Mouse (Mus musculus) lung, postnatal 36 days (tissue): ENCODE results near the gene 2810408A11Rik.

Experiments
- DNase-seq: peaks from one replicate; pipeline ENCODE4 v3.0.0; 2022; ENCODE audit warnings: mixed read lengths

Gene 2810408A11Rik

DNA sequence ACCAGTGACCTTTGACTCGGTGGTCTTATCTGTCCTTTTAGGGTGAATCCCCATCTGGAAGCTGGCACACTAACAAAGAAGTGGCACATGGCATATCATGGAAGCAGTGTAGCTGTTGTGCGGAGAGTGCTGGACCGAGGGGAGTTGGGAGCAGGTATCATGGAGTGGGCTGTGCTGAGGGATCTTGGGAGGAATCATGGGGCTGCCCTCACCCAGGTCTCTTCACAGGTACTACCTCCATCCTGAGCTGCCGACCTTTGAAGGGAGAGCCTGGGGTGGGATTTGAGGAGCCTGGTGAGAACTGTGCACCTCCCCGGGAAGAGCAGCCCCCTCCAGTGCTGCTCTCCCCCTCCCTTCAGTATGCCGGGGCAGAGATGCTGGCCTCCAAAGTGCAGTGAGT lies 10.9 kb upstream of the 2810408A11Rik start:
- DNase-seq, result no peak

DNA sequence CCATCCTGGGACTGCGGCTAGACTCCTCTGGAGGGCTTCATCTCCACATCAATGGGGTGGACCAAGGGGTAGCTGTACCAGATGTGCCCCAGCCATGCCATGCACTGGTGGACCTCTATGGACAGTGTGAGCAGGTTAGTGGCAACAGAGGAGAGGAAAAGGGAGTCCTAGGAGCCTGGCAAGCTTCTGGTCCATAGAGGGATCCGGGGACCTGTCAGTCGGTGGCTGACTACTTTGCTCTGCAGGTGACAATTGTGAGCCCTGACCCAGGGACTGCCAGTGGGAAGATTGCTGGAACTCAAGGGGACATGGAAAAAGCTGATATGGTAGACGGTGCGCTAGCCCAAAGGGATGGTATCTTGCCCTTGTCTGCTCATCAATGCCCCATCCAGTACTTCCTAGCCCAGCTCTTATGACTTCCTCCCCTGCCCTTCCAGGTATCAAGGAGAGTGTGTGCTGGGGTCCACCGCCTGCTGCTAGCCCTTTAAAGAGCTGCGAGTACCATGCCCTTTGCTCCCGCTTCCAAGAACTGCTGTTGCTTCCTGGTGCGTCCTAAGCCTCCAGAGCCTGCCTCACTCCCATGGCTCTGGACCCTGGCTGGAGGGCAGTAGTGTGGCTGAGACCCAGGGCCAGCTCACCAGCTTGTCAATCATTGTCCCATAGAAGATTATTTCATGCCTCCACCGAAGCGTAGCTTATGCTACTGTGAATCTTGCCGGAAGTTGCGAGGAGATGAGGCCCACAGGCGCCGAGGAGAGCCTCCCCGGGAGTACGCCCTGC lies 10.2 kb upstream of the 2810408A11Rik start:
- no peak for DNase-seq

DNA sequence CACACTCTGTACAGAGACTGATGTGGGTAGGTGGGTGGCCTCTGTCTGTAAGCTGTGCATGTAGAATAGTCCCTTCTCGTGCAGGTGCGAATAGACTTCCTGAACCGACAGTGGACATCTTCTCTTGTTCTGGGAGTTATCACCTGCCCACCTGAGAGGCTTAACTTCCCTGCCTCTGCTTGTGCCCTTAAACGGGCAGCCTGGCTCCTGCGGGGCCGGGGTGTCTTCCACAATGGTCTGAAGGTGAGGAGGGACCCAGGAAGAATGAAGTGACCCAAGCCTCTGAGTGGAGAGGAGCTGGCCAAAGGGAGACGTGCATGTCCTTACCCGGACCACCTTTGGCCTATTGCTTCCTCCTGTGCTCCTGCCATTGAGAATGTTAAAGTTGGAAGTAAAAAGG lies 9.4 kb upstream of the 2810408A11Rik start:
- DNase-seq, result no peak

DNA sequence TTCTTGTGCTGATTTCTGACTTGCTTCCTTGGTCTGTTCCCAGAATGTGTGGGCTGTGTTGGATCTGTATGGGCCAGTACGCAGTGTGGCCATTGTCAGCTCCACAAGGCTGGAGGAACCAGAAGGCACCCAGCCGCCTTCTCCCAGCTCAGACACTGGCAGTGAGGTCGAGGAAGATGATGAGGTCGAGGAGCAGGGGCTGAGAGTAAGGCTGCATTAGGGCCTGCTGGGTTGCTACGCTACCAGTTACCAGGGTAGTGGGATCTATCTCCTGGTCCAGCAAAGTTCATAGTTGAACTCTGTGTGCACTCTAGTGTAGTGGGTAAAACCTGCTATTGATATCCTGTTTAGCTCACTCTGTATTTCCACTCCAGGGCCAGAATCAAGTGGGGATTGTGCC lies 8.4 kb upstream of the 2810408A11Rik start:
- no peak for DNase-seq

DNA sequence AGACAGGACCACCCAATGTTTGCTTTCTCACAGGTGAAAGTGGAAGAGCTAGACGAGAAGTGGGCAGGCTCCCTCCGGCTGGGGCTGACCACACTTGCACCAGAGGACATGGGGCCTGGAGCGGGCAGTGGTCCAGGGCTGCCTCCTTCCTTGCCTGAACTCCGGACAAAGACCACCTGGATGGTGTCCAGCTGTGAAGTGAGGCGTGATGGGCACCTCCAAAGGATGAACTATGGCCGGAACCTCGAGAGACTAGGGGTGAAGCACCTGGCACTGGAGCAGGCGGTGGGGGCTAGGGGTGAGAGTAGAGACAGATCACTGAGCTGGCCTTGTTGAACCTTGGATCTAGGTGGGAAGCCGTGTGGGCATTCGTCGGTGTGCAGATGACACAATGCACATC lies 7.9 kb upstream of the 2810408A11Rik start:
- DNase-seq, result no peak

DNA sequence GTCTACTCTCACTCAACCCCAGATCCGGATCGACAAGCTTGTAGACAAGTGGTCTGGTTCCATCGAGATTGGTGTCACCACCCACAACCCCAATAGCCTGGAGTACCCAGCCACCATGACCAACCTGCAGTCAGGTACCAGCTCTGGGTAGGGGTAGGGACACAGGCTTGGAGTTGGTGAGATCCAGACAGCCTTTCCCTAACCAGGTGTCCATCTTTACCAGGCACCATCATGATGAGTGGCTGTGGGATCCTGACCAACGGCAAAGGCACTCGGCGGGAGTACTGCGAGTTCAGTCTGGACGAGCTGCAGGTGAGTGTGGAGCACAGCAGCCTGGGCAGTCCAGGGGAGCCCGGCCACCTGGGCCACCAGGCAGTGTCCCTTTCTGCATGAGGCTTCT lies 3.5 kb upstream of the 2810408A11Rik start:
- no peak for DNase-seq

DNA sequence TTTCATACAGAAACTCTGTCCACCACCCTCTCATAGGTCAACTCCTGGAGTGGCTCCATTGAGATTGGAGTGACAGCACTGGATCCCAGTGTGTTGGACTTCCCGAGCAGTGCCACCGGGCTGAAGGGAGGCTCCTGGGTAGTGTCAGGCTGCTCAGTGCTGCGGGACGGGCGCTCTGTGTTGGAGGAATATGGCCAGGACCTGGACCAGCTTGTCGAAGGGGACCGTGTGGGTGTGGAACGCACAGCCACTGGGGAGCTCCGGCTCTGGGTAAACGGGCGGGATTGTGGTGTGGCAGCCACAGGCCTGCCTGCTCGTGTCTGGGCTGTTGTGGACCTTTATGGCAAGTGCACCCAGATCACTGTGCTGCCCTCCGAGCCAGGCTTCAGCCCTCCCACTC lies 2.2 kb upstream of the 2810408A11Rik start:
- DNase-seq, result no peak

DNA sequence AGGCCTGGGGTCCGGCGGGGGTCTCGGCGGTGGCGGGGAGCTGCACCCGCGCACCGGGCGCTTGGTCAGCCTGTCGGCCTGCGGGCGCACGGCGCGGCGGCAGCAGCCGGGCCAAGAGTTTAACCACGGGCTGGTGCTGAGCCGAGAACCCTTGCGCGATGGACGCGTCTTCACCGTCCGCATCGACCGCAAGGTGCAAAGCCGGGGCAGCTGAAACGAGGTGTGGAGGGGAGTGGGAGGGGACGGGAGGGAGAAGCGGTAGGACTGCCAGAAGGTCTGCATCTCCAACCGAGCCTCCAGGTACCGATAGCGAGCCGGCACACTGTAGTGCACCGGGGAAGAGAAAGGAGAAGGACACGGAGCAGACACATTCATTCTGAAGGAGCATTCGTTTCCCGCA lies 1.2 kb upstream of the 2810408A11Rik start:
- no peak for DNase-seq

DNA sequence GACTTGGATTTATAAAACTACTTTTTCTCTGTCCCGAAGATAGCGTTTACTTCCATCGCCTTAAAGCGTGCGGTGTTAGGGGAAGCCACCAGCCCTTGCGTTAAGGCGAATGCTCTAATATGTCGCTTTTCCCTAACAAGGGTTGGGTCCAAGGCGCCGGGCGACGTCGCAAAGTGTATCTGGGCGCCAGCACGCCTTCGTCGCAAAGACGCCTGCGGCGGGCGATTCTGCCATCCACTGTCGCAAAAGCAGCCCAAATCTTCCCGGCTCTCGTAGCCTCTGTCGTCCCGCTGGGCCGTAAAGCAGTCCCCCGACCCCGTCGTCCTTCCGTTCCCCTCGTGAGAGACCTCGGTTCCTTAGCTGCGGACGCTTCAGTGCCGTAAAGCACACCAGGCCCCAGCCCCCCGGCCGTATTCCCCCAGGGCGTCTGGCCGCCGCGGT lies 639 bp upstream of the 2810408A11Rik start:
- DNase-seq, result peak; percentile 96

DNA sequence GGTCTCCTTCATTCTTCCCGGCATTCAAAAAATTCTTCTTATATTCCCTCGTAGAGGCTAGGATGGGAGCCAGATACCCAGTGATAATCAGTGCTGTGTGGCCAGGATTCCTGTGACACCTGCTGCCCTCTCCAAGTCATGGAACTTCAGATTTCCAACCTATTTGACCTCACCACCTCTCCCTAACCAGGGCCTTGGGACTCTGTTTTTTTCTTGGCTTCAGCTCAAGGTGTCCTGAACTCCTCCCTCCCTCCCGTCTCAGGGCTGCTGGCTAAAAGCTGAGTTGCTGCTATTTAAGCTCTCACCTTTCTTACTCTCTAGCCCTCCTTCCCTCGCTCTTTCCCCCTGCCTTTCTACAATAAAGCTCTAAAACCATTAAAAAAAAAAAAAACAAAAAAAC lies 917 bp downstream of the 2810408A11Rik start:
- no peak for DNase-seq

DNA sequence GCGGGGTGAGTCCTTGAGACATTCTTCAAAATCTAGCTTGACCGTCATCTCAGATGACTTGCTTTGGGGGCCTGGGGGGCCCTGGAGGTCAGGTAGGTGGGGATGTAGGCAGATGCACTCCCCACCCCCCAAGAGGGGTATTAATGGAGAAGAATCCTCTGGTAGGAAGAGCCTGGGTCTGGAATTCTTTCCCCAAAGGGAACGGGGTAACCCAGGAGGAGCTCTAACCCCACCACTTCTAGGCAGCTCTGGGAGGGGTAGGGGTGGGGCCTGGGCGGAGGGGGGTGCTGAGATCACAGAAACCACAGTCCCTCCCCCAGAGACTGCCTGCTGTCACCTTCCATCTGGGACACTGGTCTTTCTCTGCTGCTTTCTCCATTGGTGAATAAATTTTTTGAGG lies 5.5 kb downstream of the 2810408A11Rik start, which contains the start of gene Acap1:
Acap1 (minus strand) TSS at position 249 of the 400 bp plus-strand sequence.
- no peak for DNase-seq

DNA sequence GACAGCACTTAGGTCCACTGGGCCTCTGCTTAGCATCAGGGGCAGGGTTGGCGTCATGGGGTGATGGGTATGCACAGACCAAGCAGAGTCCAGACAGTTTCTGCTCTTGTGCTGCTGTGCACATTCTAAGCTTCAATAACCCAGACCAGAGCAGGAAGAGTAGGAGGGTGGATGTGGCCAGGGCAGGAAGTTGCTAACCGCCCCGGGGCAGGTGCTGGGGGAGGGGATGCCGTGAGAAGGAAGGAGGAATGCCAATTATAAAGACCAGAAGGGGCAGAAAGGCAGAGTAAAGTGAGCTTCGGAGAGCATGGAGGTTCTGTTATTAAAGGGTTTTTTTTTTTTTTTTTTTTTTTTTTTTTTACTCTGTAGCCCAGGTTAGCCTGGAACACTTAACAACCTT lies 6.1 kb downstream of the 2810408A11Rik start:
- peak; percentile 61 for DNase-seq

DNA sequence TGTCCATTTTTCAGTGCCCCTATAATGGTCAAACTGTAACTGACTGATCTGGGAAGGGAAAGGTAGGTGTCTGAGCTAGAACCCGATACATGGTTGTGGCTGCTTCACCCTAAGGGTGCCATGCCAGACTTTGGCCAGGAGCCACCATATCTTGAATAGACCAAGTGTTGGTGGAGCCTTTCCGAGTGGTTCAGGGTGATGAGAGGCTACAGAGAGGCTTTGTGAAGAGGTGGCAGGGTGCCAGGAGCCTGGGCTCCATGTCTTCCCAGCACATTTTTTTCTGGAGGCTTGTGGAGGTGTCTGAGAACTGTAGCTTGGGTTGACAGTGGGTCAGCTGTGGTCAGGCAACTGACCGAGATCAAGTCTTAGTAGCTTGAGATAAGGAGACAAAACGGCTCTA lies 9.3 kb downstream of the 2810408A11Rik start:
- DNase-seq, result no peak

DNA sequence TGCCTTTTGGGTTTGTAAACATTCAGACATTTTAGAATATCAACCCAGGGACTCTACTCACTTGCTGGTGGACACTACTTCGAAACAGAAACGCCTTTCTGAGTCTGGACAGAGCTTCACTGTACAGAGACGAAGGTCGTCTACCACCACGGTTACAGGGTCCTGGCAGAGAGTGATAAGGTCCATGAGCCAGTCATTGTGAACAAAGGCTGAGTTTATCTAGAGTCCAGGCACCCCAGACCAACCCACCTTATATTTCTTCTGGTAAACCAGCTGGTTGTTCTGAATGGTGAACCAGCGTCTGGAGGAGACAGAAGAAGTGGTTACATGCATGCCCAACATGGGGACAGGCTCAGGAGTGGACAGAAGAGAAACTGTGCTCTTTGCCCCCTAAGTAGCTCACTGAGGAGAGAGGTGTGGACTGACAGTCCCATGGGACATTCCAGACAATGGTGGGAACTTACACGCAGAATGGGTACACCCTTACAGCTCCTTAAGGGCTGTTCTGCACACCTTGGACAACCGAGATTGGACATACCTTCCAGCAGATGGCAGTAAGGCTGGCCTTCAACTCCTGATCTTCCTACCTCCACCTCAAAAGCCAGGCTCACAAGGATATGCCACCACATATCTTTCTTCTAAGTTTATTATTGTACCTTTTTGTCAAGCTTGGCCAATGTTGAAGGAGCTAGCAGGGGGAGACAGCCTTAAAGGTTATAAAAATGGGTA lies 13.7 kb downstream of the 2810408A11Rik start:
- peak; percentile 74 for DNase-seq

DNA sequence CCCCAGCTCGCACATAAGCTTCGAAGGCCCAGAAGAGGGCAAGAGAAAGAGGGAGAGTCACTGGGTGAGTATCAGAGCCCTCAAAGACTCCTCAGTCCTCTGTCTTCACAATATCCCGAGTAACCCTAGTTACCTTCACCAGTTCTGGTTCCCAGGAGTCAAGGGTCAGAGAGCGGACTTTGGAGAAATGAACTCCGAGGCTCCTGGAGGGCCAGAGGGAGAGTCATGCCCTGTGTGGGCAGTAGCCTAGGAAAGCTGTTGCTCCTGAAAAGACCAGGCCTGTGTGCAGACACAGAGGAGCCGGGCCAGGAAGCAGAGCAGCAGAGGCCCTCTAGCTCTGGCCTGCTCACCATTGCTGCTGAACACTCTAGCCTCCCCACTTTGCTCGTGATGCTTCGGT lies 16.1 kb downstream of the 2810408A11Rik start:
- no peak for DNase-seq

DNA sequence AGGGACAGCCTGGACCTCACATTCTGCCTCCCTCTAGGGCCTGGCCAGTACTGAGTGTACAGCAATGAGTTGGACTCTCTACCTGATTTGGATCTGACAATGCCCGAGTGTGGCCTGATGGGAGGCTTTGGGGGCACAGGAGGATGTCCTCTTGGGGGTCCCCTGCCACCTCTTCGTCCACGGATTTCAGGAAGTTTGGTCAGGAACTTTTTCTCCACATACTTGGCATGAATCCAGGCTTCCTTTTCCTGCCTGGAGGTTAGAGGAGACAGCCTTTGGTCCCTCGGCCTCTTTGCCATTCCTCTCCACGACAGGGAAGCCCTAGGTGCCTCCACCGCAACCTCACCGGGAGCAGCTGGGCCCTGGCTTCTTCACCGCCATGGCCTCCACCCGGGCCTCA lies 16.5 kb downstream of the 2810408A11Rik start:
- no peak for DNase-seq

DNA sequence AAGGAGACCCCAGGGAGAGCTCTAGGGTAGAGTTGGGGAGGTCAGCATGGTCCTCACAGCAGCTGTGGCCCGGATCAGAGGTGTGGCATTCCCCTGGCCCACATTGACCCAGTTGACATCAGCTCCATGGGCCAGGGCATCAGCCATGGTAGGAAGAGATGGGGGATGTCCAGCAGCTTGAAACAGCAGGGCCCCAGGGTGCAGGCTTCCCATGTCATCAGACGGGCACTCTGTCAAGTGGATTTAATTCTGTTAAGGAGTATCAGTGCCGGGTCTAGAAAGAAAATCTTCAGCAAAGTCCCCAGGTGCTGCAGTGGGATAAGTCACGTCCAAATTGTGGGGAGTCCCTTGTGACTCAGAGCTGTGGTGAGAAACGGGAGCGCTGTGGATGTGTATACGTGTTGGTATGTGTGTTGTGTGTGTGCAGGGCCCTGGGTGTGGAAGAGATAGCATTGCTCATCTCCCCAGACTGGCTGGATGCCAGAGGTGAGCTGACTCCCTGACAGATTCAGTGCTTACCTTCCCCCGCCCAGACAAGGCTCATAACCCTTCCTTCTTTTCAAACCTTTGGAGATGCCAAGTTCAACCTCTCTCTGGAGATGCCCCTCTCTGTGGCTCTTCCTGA lies 17.1 kb downstream of the 2810408A11Rik start:
- DNase-seq, result no peak

DNA sequence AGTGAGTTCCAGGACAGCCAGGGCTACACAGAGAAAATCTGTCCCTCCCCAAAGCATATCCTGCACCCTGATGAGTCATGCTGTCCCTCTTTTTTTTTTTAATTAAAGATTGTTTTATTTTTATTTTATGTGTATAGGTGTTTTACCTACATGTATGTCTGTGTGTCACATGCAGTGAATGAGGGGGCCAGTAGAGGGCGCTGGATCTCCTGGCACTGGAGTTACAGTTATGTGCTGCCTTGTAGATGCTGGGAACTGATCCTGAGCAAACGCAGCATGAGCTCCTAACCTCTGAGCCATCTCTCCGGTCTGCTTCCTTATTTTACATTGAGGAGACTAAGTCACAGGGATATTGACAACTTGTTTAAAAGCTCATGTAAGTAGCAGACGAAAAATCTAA lies 17.7 kb downstream of the 2810408A11Rik start:
- DNase-seq, result peak; percentile 64

DNA sequence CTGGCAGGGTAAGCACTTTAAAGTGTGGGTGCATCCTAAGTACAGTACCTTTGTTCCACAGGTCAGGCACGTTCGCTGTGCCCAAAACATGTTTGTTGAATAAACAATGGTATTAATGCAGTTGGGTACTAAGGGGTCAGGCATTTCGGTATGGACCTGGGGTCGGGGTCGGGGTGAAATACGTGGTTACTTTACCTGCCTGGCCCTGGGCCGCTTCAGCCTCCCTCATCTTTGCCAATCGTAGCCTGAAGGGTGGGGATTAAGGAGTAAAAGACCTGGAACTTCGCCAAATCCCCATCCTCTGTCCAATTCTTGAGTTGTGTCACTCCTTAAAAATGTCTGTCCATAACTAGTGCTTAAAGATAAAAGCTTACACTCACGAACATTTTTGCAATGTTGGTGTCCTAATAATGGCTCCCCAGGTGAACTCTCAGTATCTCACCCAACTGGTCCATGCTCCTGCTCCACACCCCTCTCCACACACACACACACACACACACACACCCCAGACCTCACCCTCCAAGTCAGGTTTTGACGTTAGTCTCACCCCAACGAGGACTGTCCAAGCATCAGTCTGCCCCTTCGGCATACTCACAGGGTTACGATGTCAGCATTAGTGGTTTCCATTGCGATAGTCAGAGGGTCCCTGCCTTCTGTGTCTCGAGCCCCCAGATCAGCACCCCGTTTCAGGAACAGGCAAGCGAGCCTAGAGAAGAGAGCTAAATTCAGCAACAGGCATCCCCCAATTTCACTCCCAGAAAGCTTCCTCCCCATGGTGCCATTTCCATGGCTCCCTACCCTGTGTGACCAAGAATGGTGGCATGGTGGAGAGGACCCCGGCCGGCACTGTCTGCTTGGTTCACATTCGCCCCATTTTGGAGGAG lies 18.8 kb downstream of the 2810408A11Rik start:
- no peak for DNase-seq

DNA sequence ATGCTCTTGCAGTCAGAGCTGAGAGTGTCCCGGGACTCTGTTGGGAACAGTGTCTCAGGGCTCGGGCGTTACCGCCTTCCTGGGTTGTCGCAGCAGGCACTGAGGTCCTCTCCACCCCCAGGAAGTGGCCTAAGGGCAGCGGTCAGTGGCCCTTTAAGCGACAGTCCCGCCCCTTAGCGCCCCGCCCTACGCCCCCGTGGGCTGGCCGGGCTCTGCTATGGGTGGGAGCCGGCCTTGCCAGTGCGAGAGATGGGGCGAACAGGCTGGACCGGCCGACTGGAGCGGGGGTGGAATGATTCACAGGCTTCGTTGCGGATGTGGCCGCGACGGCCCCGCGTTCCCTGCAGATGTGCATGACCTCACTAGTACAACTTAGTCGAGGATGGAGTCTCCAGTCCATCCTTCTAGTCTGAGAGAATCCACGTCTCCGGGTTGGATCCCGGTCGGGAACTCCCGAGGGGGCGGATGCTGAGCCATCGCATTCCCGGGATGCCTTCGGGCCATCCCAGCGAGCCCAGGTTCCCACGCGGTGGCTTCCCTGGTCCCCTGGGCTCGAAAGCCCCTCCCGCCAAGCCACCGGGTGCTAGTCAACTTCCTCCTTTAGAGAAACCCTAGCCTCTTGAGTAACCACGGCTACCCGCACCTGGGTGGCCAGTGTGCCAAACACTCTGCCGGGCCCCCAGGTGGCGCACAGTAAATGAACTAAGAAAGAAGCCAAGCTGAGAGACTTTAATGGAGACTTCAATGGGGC lies 19.8 kb downstream of the 2810408A11Rik start, which contains the start of gene Kctd11:
Kctd11 (minus strand) TSS at position 554 of the 751 bp plus-strand sequence.
- peak; percentile 96 for DNase-seq

DNA sequence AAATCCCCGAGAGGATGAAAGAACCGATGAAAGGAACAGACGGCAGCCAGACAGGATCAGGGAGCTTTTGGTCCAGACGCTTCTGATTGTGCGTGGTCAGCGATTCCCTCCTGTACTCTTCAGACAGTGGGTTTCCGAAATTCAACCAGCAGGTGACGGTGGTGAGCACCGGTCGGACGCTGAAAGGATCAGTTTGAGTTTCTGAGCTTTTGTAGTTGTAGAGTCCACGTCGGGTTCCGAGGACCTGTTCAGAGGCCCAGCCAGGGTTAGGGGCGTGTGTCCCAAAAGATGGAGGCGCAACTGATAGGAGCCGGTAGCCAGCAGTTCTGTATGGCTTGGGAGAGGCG lies 20.3 kb downstream of the 2810408A11Rik start:
- peak; percentile 88 for DNase-seq

DNA sequence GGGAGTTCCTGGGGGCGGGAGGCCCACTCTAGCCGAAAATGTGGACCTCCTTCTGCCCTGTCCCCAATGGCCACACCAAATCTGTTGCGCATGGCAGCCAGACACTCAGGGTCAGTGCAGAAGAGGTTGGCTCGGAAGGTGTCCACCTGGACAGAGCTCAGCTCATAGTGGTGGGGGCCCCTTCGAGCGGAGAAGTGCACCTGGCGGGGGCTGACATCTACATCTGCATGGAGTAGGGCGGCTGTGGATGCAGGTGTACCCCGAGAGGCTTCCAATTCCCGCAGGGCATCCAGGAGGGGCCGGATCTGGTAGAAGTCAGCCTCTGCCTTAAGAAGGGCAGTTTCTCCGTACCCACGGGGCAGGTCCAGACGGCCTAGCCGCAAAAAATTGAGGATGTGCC lies 21.1 kb downstream of the 2810408A11Rik start:
- DNase-seq, result no peak
